Comparison of ENCODE assay signal across 25 mouse cellular contexts in genomic region chr6:28203454-28203853, GRCm38 (mm10).
DNase-seq lines count a peak whose midpoint lies in the region; ATAC-seq and TF ChIP-seq lines count a peak whose summit lies in the region.
"Had no signal": no experiment of that assay in that cellular context is flagged by ENCODE, and none has a peak within 500 bp of the region (broad histone marks: within the 10 kb centered on the region; RNA-seq: fewer than 3 reads in every experiment).

No protein-coding gene starts in this region.

- TF ChIP-seq RAD21 in CH12.LX (IDR thresholded peaks at IDR 0.05; ENCODE audit: low read depth, low read length) = no peak

- H3K4me2 ChIP-seq in forebrain, embryonic 14.5 days (ENCODE audit: low read length) = no peak overlapping the region
- peak overlapping the region; percentile 22 for H3K4me2 ChIP-seq in CH12.LX (ENCODE audit: insufficient read depth, low read depth, poor library complexity, severe bottlenecking)
- no peak overlapping the region for H3K4me2 ChIP-seq in forebrain, embryonic 16.5 days (ENCODE audit: low read length)
- H3K4me2 ChIP-seq: limb, embryonic 15.5 days; liver, embryonic 15.5 days; lung, embryonic 15.5 days; midbrain, embryonic 13.5 days had no signal

- H3K79me2 ChIP-seq in CH12.LX (replicated peaks; ENCODE audit: control insufficient read depth, extremely low read depth, insufficient read depth, poor library complexity, severe bottlenecking) = no peaks in the 10 kb centered on the region

- TF ChIP-seq EP300 in CH12.LX (IDR thresholded peaks at IDR 0.05; ENCODE audit: low read length) = no peak

- no peak overlapping the region for H3K4me3 ChIP-seq in forebrain, embryonic 14.5 days (ENCODE audit: low read depth, low read length)
- H3K4me3 ChIP-seq in forebrain, embryonic 10.5 days = no peak overlapping the region
- H3K4me3 ChIP-seq in CH12.LX (replicated peaks in 1 of 3; ENCODE audit: low read depth in 2 of 3, low read length in 2 of 3, poor library complexity in 1 of 3) = no peak overlapping the region
- H3K4me3 ChIP-seq in forebrain, embryonic 16.5 days (replicated peaks; ENCODE audit: low read length) = no peak overlapping the region
- H3K4me3 ChIP-seq: embryonic facial prominence, embryonic 10.5 days; gastrocnemius, adult 2 months; limb, embryonic 15.5 days; liver, embryonic 15.5 days; lung, embryonic 15.5 days; megakaryocyte, embryonic 14.5 days; midbrain, embryonic 13.5 days had no signal

- no peaks in the 10 kb centered on the region for H3K9me3 ChIP-seq in forebrain, embryonic 14.5 days (replicated peaks; ENCODE audit: control insufficient read depth, low read length)
- H3K9me3 ChIP-seq in forebrain, embryonic 10.5 days = no peaks in the 10 kb centered on the region
- H3K9me3 ChIP-seq in CH12.LX (replicated peaks; ENCODE audit: low read length) = no peaks in the 10 kb centered on the region
- no peaks in the 10 kb centered on the region for H3K9me3 ChIP-seq in forebrain, embryonic 16.5 days (ENCODE audit: control insufficient read depth, low read length)
- H3K9me3 ChIP-seq: embryonic facial prominence, embryonic 10.5 days; limb, embryonic 15.5 days; liver, embryonic 15.5 days; lung, embryonic 15.5 days; megakaryocyte, embryonic 14.5 days; midbrain, embryonic 13.5 days had no signal

- ATAC-seq in forebrain, embryonic 14.5 days = peak; percentile 23; the same call in 1 of the 2 replicates
- peak; percentile 67 for ATAC-seq in forebrain, embryonic 16.5 days
- ATAC-seq: activated CD4-positive, CD25-positive, alpha-beta regulatory T cell, adult 4 months; CD4-positive, CD25-positive, alpha-beta regulatory T cell, adult 4 months; midbrain, embryonic 13.5 days had no signal

- no peak for TF ChIP-seq CTCF in CH12.LX (conservative IDR thresholded peaks at IDR 0.05 in 1 of 2, IDR thresholded peaks at IDR 0.05 in 1 of 2; ENCODE audit: low read depth in 2 of 2, low read length in 2 of 2)

- H3K4me1 ChIP-seq in forebrain, embryonic 14.5 days (ENCODE audit: control insufficient read depth, insufficient read depth, low read length) = no peaks in the 10 kb centered on the region
- H3K4me1 ChIP-seq in forebrain, embryonic 10.5 days = peaks cover 6% of the 10 kb centered on the region; the same call in 1 of the 2 replicates
- peaks cover 0 to 2% of the 10 kb centered on the region in 2 experiments; a peak in 1 of 4 replicates for H3K4me1 ChIP-seq in CH12.LX (ENCODE audit: control insufficient read depth in 1 of 2, insufficient read depth in 2 of 2)
- H3K4me1 ChIP-seq in forebrain, embryonic 16.5 days (replicated peaks; ENCODE audit: control insufficient read depth, insufficient read depth, low read length) = no peaks in the 10 kb centered on the region
- H3K4me1 ChIP-seq: embryonic facial prominence, embryonic 10.5 days; limb, embryonic 15.5 days; liver, embryonic 15.5 days; lung, embryonic 15.5 days; megakaryocyte, embryonic 14.5 days; midbrain, embryonic 13.5 days had no signal

- 31% methylated on average over 4 of the region's 4 CpGs for WGBS in forebrain, embryonic 14.5 days
- WGBS in forebrain, embryonic 10.5 days = 56% methylated on average over 4 of the region's 4 CpGs
- 30% methylated on average over 4 of the region's 4 CpGs for WGBS in forebrain, embryonic 16.5 days

- peak; percentile 44 for DNase-seq in forebrain, embryonic 14.5 days (ENCODE audit: low spot score)
- no peak for DNase-seq in forebrain, embryonic 10.5 days (ENCODE audit: extremely low spot score, low spot score)
- peak; percentile 12 for DNase-seq in layer of hippocampus, adult 11-12 months (ENCODE audit: low spot score)
- no peak for DNase-seq in layer of hippocampus, adult 8-10 months (ENCODE audit: low spot score in 2 of 2)
- no peak for DNase-seq in CH12.LX (ENCODE audit: extremely low read depth)
- DNase-seq in spleen, adult 12 weeks (ENCODE audit: low spot score) = no peak
- no peak for DNase-seq in gastrocnemius, adult 18-20 months (ENCODE audit: low spot score)
- DNase-seq: adrenal gland, postnatal 10 days; cerebellum, adult 9-10 months; gastrocnemius, adult 2 months; kidney, adult 2 months; left cerebral cortex, postnatal 4 days; lung, postnatal 36 days; thymus, adult 18-20 months; thymus, postnatal 4 days had no signal

- H3K27me3 ChIP-seq in forebrain, embryonic 14.5 days (replicated peaks; ENCODE audit: control insufficient read depth, insufficient read depth, low read length) = no peaks in the 10 kb centered on the region
- no peaks in the 10 kb centered on the region for H3K27me3 ChIP-seq in forebrain, embryonic 10.5 days (ENCODE audit: poor library complexity, severe bottlenecking)
- H3K27me3 ChIP-seq in CH12.LX (replicated peaks) = no peaks in the 10 kb centered on the region
- H3K27me3 ChIP-seq in forebrain, embryonic 16.5 days (replicated peaks; ENCODE audit: control insufficient read depth, insufficient read depth, low read length) = no peaks in the 10 kb centered on the region
- H3K27me3 ChIP-seq: limb, embryonic 15.5 days; liver, embryonic 15.5 days; lung, embryonic 15.5 days; megakaryocyte, embryonic 14.5 days; midbrain, embryonic 13.5 days had no signal

- H3K27ac ChIP-seq in forebrain, embryonic 14.5 days (ENCODE audit: low read depth, low read length) = no peak overlapping the region
- no peak overlapping the region for H3K27ac ChIP-seq in forebrain, embryonic 10.5 days
- no peak overlapping the region for H3K27ac ChIP-seq in CH12.LX (ENCODE audit: insufficient read depth, low read depth)
- no peak overlapping the region for H3K27ac ChIP-seq in forebrain, embryonic 16.5 days (ENCODE audit: low read length)
- H3K27ac ChIP-seq: embryonic facial prominence, embryonic 10.5 days; gastrocnemius, adult 2 months; kidney, postnatal 0 days; limb, embryonic 15.5 days; liver, embryonic 15.5 days; lung, embryonic 15.5 days; midbrain, embryonic 13.5 days had no signal

- dilution Hi-C loops in CH12.LX (cut with MboI; ENCODE audit: extremely low pct_ligation_motif_present, extremely low pct_unique_long_range_greater_than_20kb, low sequenced_read_pairs) = no loop called here

- no peak for TF ChIP-seq POLR2A in CH12.LX (IDR thresholded peaks at IDR 0.05; ENCODE audit: low read depth, low read length)

- H3K36me3 ChIP-seq in forebrain, embryonic 14.5 days (ENCODE audit: control insufficient read depth, insufficient read depth, low read length) = no peaks in the 10 kb centered on the region
- no peaks in the 10 kb centered on the region for H3K36me3 ChIP-seq in forebrain, embryonic 10.5 days (replicated peaks)
- H3K36me3 ChIP-seq in CH12.LX (replicated peaks in 1 of 2; ENCODE audit: control insufficient read depth in 1 of 2, insufficient read depth in 1 of 2, low read length in 1 of 2) = no peaks in the 10 kb centered on the region
- H3K36me3 ChIP-seq in forebrain, embryonic 16.5 days (ENCODE audit: control insufficient read depth, insufficient read depth) = no peaks in the 10 kb centered on the region
- H3K36me3 ChIP-seq: embryonic facial prominence, embryonic 10.5 days; limb, embryonic 15.5 days; liver, embryonic 15.5 days; lung, embryonic 15.5 days; midbrain, embryonic 13.5 days had no signal

- in situ Hi-C loops in CH12.LX (cut with MboI; ENCODE audit: low pct_ligation_motif_present, low pct_unique_long_range_greater_than_20kb, low sequenced_read_pairs) = no loop called here

- H3K9ac ChIP-seq in forebrain, embryonic 14.5 days (ENCODE audit: low read length) = no peak overlapping the region
- no peak overlapping the region for H3K9ac ChIP-seq in CH12.LX (ENCODE audit: insufficient read depth, low read depth)
- no peak overlapping the region for H3K9ac ChIP-seq in forebrain, embryonic 16.5 days (replicated peaks; ENCODE audit: low read depth, low read length)
- H3K9ac ChIP-seq: limb, embryonic 15.5 days; liver, embryonic 15.5 days; lung, embryonic 15.5 days; midbrain, embryonic 13.5 days had no signal

TF ChIP-seq in CH12.LX, 34 proteins besides CTCF, POLR2A, EP300 and RAD21:
- TF ChIP-seq BHLHE40 (IDR thresholded peaks at IDR 0.05; ENCODE audit: low read depth, low read length) = no peak
- TF ChIP-seq ZMIZ1 (IDR thresholded peaks at IDR 0.05; ENCODE audit: low read depth, low read length) = no peak
- TF ChIP-seq CHD2 (IDR thresholded peaks at IDR 0.05; ENCODE audit: low read length) = no peak
- no peak for TF ChIP-seq MAZ (IDR thresholded peaks at IDR 0.05; ENCODE audit: low read depth, low read length)
- TF ChIP-seq RCOR1 (conservative IDR thresholded peaks at IDR 0.05; ENCODE audit: low read depth, low read length) = no peak
- TF ChIP-seq POLR2AphosphoS2 (IDR thresholded peaks at IDR 0.05; ENCODE audit: low read depth, low read length) = no peak
- TF ChIP-seq ELF1 (IDR thresholded peaks at IDR 0.05; ENCODE audit: low read depth, low read length) = no peak
- TF ChIP-seq NRF1 (IDR thresholded peaks at IDR 0.05; ENCODE audit: low read depth, low read length) = no peak
- TF ChIP-seq MAFK (IDR thresholded peaks at IDR 0.05; ENCODE audit: insufficient replicate concordance, low read length) = no peak
- no peak for TF ChIP-seq USF1 (IDR thresholded peaks at IDR 0.05; ENCODE audit: low read depth, low read length)
- TF ChIP-seq JUN (IDR thresholded peaks at IDR 0.05; ENCODE audit: insufficient read depth, low read depth, low read length) = no peak
- no peak for TF ChIP-seq MYC (IDR thresholded peaks at IDR 0.05; ENCODE audit: low read depth, low read length)
- no peak for TF ChIP-seq ZNF384 (IDR thresholded peaks at IDR 0.05; ENCODE audit: low read depth, low read length)
- no peak for TF ChIP-seq NELFE (IDR thresholded peaks at IDR 0.05; ENCODE audit: low read depth, low read length)
- no peak for TF ChIP-seq ZC3H11A (IDR thresholded peaks at IDR 0.05; ENCODE audit: low read depth, low read length)
- TF ChIP-seq MAX (IDR thresholded peaks at IDR 0.05; ENCODE audit: low read length) = no peak
- no peak for TF ChIP-seq ZKSCAN1 (IDR thresholded peaks at IDR 0.05; ENCODE audit: borderline replicate concordance, low read depth, low read length)
- TF ChIP-seq E2F4 (IDR thresholded peaks at IDR 0.05; ENCODE audit: insufficient replicate concordance, low read depth, low read length) = no peak

Comparison
In these comparisons a context has a peak if more than half of its experiments do, and no peak if none do; other contexts are left out.
1. DNase-seq: peak in forebrain, embryonic 14.5 days (single experiment) and layer of hippocampus, adult 11-12 months (single experiment); none in forebrain, embryonic 10.5 days (single experiment), layer of hippocampus, adult 8-10 months (0 of 2), CH12.LX (single experiment), spleen, adult 12 weeks (single experiment) and gastrocnemius, adult 18-20 months (single experiment).